Mouse (Mus musculus) neural tube, embryonic 12.5 days (tissue): ENCODE measurements at regions not wholly inside any gene's neighbourhood (a gene's known extent, or its start where the extent isn't known, plus 50 kb on each side); places are given as distances from the start of the nearest gene placed in this dataset.
A peak's percentile ranks its signal among the peaks of the same experiment; 100 is the strongest.

ENCODE experiments used
- ATAC-seq: fragments of 200-750 bp; cut with Nextera tagmentation; 2 replicates; pipeline ENCODE4 v1.8.0; 2017; ENCODE audit warnings: low read depth, mild to moderate bottlenecking, moderate TSS enrichment, moderate library complexity; ENCODE audit not compliant: low FRiP score
- H3K27ac ChIP-seq: fragments of 300-500 bp; sonication (generic); 2 replicates; pipeline ENCODE4 v1.5.1; 2016
- H3K27me3 ChIP-seq: fragments of 300-500 bp; sonication (generic); replicated peaks from 2 replicates; pipeline ENCODE4 v1.6.1; 2016; ENCODE audit warnings: mild to moderate bottlenecking
- H3K36me3 ChIP-seq: fragments of 300-500 bp; sonication (generic); 2 replicates; pipeline ENCODE4 v1.6.1; 2016; ENCODE audit warnings: mild to moderate bottlenecking
- H3K4me1 ChIP-seq: fragments of 300-500 bp; sonication (generic); 2 replicates; pipeline ENCODE4 v1.6.1; 2016
- H3K4me2 ChIP-seq: fragments of 300-500 bp; sonication (generic); replicated peaks from 2 replicates; pipeline ENCODE4 v1.6.1; 2016; ENCODE audit warnings: mild to moderate bottlenecking
- H3K4me3 ChIP-seq: fragments of 300-500 bp; sonication (generic); 2 replicates; pipeline ENCODE4 v1.5.1; 2016
- H3K9ac ChIP-seq: fragments of 300-500 bp; sonication (generic); 2 replicates; pipeline ENCODE4 v1.6.1; 2016; ENCODE audit warnings: mild to moderate bottlenecking
- H3K9me3 ChIP-seq: fragments of 300-500 bp; sonication (generic); 2 replicates; pipeline ENCODE4 v1.6.1; 2016; ENCODE audit warnings: mild to moderate bottlenecking
- WGBS: fragments of 180-500 bp; shearing (Covaris S2); methylation state at CpG from one replicate; pipeline ENCODE4 v1.1.7; 2016; 5-methylcytosine and 5-hydroxymethylcytosine counted together

DNA sequence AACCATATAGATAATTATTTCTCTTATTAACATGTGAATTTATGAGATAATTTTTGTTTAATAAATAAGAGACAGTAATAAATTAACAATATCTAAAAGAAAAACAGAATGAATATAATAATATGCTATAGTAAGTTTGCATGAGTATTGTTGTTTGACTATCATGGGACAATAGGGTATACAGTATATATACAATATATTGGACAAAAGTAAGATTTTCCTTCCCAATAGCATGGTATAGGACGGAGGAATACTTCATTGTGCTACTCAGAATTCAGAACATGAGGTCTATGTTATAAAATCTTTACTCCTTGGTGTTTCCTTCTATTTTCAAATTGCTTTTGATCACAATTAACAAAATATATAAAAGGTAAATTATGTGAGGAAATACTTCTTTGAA lies 771.0 kb upstream of the Pcdh20 start:
- 89% methylated on average over 1 of the region's 1 CpGs for WGBS
- ATAC-seq = no peak

DNA sequence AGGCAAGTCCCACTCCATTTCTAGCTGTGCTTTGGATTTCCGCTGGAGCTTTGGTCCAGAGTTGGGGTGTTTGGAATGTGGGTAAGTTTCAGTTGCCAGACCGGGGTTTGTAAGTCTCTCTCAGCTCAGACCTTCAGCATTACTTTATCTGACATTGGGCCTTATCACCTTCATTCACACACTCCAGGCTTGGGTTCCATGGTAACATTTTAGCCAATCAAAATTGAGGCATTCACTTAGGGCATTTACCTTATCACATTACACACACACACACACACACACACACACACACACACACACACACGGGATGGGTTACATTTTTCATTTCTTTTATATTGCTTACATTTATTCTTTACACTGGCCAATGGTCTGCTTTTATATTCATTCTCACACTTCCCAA lies 765.3 kb upstream of the Pcdh20 start:
- 85% methylated on average over 3 of the region's 3 CpGs for WGBS
- Histone ChIP-seq H3K27me3 (no peaks in the 10 kb centered on the region), H3K9me3 (no peaks in the 10 kb centered on the region), H3K27ac (no peak overlapping the region), H3K4me2 (no peak overlapping the region), H3K4me1 (no peaks in the 10 kb centered on the region), H3K36me3 (no peaks in the 10 kb centered on the region), H3K9ac (no peak overlapping the region), H3K4me3 (no peak overlapping the region)
- no peak for ATAC-seq

More for the DNA sequence above, 771.0 kb upstream of the Pcdh20 start:
- Histone ChIP-seq H3K27me3 (no peaks in the 10 kb centered on the region), H3K4me2 (no peak overlapping the region), H3K9me3 (no peaks in the 10 kb centered on the region), H3K4me3 (no peak overlapping the region), H3K4me1 (no peaks in the 10 kb centered on the region), H3K27ac (no peak overlapping the region), H3K36me3 (no peaks in the 10 kb centered on the region), H3K9ac (no peak overlapping the region)

DNA sequence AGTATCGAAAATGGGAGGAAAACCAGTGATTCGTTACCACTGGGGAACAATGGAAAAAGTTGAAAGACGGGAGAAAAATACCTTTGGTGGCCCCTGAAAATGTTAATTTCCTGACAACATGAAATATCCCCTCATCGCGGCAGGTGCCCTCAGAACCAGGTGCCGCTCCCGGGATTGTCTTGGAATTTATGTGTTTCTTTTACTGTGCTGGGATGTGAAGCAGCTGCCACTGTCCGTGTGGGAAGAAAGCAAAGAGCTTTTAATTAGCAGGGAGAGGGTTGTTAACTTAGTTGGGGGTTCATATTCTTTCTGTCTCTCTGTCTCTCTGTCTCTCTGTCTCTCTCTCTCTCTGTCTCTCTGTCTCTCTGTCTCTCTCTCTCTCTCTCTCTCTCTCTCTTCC lies 759.3 kb upstream of the Pcdh20 start:
- no peaks in the 10 kb centered on the region for H3K9me3 ChIP-seq
- H3K27ac ChIP-seq = no peak overlapping the region
- H3K4me3 ChIP-seq = no peak overlapping the region
- H3K9ac ChIP-seq = no peak overlapping the region
- peak; percentile 58; the same call in 1 of the 2 replicates for ATAC-seq
- H3K4me2 ChIP-seq = peak overlapping the region; percentile 40
- no peaks in the 10 kb centered on the region; the same call in 1 of the 2 replicates for H3K4me1 ChIP-seq
- 24% methylated on average over 8 of the region's 8 CpGs for WGBS
- no peaks in the 10 kb centered on the region for H3K27me3 ChIP-seq
- no peaks in the 10 kb centered on the region for H3K36me3 ChIP-seq

DNA sequence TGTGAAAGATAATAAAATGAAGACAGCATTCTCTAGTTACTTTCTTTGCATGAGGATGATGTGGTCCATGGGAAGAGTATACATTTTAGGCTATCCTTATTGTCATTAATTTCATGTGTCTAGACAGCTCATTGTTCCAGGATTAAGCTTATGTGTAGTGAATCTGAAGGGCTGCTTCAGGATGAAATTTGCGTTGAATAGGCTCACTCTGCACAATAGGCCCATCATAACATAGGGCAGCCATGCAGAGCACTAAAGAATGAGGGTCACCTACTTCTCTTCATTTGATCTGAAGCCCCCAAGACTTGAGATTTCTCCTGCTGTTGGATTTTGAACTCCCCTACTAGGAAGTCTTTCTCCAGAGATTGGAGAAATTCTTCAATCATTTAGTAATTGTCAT lies 746.2 kb upstream of the Pcdh20 start:
- H3K4me2 ChIP-seq = no peak overlapping the region
- no peak overlapping the region for H3K9ac ChIP-seq
- H3K36me3 ChIP-seq = no peaks in the 10 kb centered on the region
- no peaks in the 10 kb centered on the region for H3K9me3 ChIP-seq
- WGBS = 71% methylated on average over 1 of the region's 1 CpGs
- H3K27me3 ChIP-seq = no peaks in the 10 kb centered on the region
- no peak overlapping the region for H3K27ac ChIP-seq
- H3K4me1 ChIP-seq = no peaks in the 10 kb centered on the region
- H3K4me3 ChIP-seq = no peak overlapping the region
- ATAC-seq = no peak

DNA sequence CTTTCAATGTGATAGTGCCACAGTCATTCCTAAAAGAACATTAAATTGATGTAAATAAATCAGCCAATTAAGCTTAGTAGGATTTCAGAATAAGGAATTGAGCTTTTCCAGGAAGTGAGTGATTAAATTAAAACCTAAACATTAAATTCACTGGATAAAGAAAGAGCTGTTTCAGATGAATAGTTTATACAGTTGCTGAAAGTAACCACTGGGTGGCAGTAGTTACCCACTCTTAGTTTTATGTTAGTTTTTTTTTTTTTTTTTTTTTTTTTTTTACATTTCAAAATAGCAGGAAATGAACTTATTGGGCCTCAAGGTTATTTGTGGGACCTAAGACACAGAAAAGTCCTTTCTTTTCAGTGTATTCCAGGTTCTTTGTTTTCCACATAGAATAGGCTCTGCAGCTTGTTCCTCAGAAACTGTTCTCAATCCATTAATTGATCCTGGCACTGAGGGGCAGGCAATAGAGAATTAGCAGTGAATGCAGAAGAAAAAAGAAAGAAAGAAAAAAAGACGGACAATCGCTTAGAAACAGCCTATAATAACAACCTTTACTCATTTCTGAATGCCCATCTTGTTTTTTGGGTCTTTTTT lies 710.3 kb upstream of the Pcdh20 start:
- Histone ChIP-seq H3K4me2 (no peak overlapping the region), H3K4me1 (no peaks in the 10 kb centered on the region), H3K9me3 (no peaks in the 10 kb centered on the region), H3K27me3 (no peaks in the 10 kb centered on the region), H3K27ac (no peak overlapping the region), H3K9ac (no peak overlapping the region), H3K4me3 (no peak overlapping the region), H3K36me3 (no peaks in the 10 kb centered on the region)
- WGBS = 49% methylated on average over 2 of the region's 2 CpGs
- ATAC-seq = no peak

DNA sequence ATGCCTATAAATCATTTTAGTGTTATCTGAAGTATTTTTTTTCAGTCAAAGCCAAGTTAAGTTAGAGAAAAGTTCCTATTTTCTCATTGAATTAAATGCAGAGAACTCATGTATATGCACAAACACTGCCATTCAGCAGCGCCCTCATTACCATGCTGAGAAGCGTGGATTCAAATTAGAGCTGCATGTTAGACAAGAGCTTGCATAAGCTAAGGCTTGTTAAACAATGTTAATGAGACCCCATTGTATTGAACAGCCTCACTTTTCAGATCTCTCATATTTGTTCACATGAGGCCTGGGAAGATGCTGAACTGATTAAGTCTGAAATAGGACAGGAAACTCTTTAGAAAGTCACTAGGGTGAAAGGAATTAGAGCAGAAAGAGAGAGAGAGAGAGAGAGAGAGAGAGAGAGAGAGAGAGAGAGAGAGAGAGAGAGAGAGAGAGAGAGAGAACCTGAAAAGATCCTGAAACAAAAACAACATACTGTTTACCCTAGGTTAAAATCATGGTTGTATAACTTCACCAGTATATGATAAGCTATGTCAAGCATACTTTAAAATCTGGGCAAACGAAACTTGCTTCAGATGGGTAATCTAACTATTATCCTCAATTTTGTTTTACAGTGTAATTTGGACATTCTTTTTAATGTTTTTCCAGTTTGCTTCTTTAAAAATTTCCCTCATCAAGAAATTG lies 671.9 kb upstream of the Pcdh20 start:
- Histone ChIP-seq H3K27ac (no peak overlapping the region), H3K4me3 (no peak overlapping the region), H3K36me3 (no peaks in the 10 kb centered on the region), H3K4me2 (no peak overlapping the region), H3K9me3 (no peaks in the 10 kb centered on the region), H3K27me3 (no peaks in the 10 kb centered on the region), H3K9ac (no peak overlapping the region), H3K4me1 (no peaks in the 10 kb centered on the region)
- 66% methylated on average over 3 of the region's 3 CpGs for WGBS
- ATAC-seq = no peak

DNA sequence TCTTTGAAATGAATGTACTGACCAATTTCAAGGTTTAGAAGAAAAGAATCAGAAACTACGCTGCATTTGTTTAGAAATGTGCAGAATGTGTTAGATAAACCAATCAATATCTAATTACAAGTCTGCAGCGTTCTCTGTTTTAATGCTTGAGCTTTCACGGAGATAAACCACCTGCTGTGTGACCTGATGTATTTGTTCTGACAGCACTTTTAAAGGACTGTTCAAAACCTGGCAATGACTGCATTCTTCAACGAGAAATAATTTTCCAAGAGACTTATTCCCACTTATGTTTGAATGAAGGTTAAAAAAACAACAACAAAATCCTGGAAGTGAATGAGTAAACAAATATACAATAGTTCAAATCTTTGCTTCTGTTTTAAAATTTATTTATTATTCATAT lies 628.1 kb upstream of the Pcdh20 start:
- Histone ChIP-seq H3K9me3 (no peaks in the 10 kb centered on the region), H3K9ac (no peak overlapping the region), H3K27ac (no peak overlapping the region), H3K4me1 (no peaks in the 10 kb centered on the region), H3K27me3 (no peaks in the 10 kb centered on the region), H3K36me3 (no peaks in the 10 kb centered on the region), H3K4me3 (no peak overlapping the region), H3K4me2 (no peak overlapping the region)
- no peak for ATAC-seq
- 52% methylated on average over 4 of the region's 4 CpGs for WGBS

DNA sequence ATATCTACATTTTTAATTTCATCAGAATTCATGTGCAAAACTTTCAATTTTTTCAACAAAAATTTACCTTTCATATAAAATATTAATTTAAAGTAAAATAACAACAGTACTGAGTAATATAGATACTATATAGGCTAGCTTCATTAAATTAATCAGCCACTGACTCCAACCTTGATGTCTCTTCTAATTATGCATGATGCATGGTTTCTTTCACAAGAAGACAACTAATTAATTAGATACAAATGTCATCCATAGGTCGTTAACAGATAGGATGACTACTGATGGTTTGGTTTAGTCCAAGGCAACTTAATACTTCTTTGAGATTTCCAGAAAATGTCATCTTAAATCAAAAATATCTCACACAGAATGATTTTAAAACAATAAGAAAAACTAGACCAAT lies 618.5 kb upstream of the Pcdh20 start:
- no peaks in the 10 kb centered on the region for H3K4me1 ChIP-seq
- no peak overlapping the region for H3K9ac ChIP-seq
- no peak overlapping the region for H3K4me3 ChIP-seq
- H3K27me3 ChIP-seq = no peaks in the 10 kb centered on the region
- no peak overlapping the region for H3K27ac ChIP-seq
- H3K36me3 ChIP-seq = no peaks in the 10 kb centered on the region
- H3K9me3 ChIP-seq = no peaks in the 10 kb centered on the region
- WGBS = 75% methylated on average over 1 of the region's 1 CpGs
- ATAC-seq = no peak
- H3K4me2 ChIP-seq = no peak overlapping the region

DNA sequence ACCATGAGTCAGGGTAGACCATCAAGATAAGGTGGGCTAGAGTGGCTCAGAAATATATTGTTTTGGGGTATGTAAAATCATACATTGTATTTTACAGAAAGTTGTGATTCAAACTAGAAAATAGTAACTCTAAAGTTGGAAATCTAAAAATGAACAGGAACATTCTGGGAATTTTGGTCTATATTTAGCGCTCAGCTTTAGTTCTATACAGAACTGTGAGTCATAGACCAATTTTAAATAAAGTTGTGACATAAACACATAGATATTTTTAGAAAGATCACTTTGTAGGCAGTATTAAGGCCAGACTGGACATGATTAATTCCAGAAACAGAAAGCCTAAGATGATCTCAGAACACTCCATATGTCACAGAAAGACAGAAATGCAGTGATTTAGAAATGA lies 604.8 kb upstream of the Pcdh20 start:
- Histone ChIP-seq H3K4me3 (no peak overlapping the region), H3K9ac (no peak overlapping the region), H3K9me3 (no peaks in the 10 kb centered on the region), H3K27ac (no peak overlapping the region), H3K27me3 (no peaks in the 10 kb centered on the region), H3K4me1 (no peaks in the 10 kb centered on the region), H3K4me2 (no peak overlapping the region), H3K36me3 (no peaks in the 10 kb centered on the region)
- 94% methylated on average over 1 of the region's 1 CpGs for WGBS
- no peak for ATAC-seq

DNA sequence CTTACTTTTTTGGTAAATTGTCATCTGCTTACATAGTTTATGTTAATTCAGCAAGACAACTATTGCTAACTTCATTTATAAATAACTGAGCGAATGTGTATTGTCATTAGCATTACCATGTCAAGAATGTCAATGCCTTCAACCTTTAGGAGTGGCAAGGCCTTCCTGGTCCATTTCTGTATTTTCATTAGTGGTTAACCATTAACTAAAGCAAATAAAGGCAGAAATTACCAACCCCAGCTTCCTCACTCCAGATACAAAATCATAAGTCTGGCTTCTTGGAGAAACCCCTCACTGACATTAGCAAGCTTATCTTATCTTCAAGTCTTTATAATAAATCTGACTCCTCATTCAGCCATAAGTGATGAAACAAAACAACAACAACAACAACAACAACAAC lies 592.8 kb upstream of the Pcdh20 start:
- Histone ChIP-seq H3K9ac (no peak overlapping the region), H3K4me3 (no peak overlapping the region), H3K27me3 (no peaks in the 10 kb centered on the region), H3K27ac (no peak overlapping the region), H3K36me3 (no peaks in the 10 kb centered on the region), H3K9me3 (no peaks in the 10 kb centered on the region), H3K4me1 (no peaks in the 10 kb centered on the region), H3K4me2 (no peak overlapping the region)
- 91% methylated on average over 1 of the region's 1 CpGs for WGBS
- no peak for ATAC-seq

DNA sequence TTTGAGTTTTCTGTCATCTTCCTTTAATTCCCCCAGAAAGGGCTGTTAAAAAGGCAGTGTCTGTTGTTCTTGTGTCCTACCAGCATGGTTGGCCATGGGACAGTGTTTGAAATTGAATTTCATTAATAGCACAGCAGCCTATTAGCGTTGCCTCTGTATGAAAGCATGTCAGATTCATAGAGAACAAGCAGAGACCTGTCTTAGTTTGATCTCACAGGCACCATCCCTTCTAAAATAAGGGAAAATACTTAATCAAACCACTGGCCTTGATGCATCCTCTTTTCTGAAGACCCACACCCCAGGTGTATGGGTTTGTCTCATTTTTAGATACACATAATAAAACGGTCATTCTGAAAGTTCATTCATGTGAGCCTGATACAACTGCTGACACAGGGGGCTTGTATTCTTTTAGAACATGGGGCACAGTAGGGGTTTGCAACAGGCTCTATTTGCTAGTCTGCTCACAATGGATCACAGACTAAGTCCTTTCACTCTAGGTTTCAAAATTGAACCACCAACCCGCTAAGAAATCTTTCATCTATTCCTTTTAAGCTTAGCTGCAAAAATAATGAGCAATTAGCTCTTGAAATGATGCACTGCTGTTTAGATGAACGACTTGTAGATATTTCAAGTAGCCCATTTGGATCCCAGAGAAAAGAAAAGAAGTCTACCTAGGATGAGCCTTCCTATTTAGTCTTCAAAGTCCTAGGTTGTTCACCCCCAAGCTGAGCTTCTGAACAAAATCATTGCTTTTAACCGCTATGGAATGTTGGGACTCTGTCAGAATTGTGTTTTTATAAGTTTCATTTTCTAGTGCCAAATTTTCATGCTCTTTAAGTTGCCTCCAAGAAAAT lies 591.6 kb upstream of the Pcdh20 start:
- Histone ChIP-seq H3K27ac (no peak overlapping the region), H3K4me3 (no peak overlapping the region)

DNA sequence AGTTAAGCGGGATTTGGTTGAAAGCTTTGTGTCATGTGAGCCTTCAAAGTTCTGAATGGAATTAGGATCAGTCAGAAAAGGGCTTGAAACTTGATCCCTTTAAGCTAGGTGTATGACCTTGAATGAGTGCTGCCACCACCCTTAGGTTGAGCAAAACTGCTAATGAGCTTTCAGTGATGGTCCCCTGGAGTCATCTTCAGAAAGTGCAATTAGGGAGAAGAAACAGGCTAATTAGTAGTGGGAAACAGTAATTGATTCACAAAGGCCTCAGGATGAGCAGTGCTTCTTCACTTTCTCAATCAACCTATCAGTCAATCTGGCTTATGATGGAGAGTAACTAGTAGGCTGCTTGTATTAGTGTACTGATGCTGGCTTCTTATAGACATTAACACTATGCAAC lies 590.1 kb upstream of the Pcdh20 start:
- Histone ChIP-seq H3K27me3 (no peaks in the 10 kb centered on the region), H3K4me2 (no peak overlapping the region), H3K36me3 (no peaks in the 10 kb centered on the region), H3K9me3 (no peaks in the 10 kb centered on the region), H3K9ac (no peak overlapping the region), H3K4me3 (no peak overlapping the region), H3K4me1 (no peaks in the 10 kb centered on the region), H3K27ac (no peak overlapping the region)
- WGBS = 50% methylated on average over 1 of the region's 1 CpGs
- ATAC-seq = no peak

More for the DNA sequence above, 591.6 kb upstream of the Pcdh20 start:
- Histone ChIP-seq H3K9me3 (no peaks in the 10 kb centered on the region), H3K27me3 (no peaks in the 10 kb centered on the region), H3K4me2 (no peak overlapping the region), H3K36me3 (no peaks in the 10 kb centered on the region), H3K9ac (no peak overlapping the region), H3K4me1 (no peaks in the 10 kb centered on the region)
- ATAC-seq = no peak
- WGBS = 77% methylated on average over 5 of the region's 5 CpGs
